Mouse (Mus musculus) forebrain, embryonic 14.5 days (tissue): ENCODE results near the gene Ltbp1. TPM values are rescaled to one million over a fixed set of nuclear protein-coding genes. Genes with fewer than 3 reads are reported as not detected.

Experiments
- ATAC-seq: fragments of 200-750 bp; cut with Nextera tagmentation; 2 replicates; pipeline ENCODE4 v1.8.0; 2017; ENCODE audit warnings: mild to moderate bottlenecking, moderate library complexity
- DNase-seq: peaks from one replicate; pipeline ENCODE4 v3.0.0-alpha.2; 2015; ENCODE audit warnings: low spot score
- H3K27ac ChIP-seq: fragments of 300-500 bp; sonication (generic); 2 replicates; pipeline ENCODE4 v1.5.1; 2014; ENCODE audit warnings: low read depth, mild to moderate bottlenecking, control low read depth, low read length, moderate library complexity
- H3K27me3 ChIP-seq: fragments of 300-500 bp; sonication (generic); replicated peaks from 2 replicates; pipeline ENCODE4 v1.6.1; 2014; ENCODE audit warnings: low read length, control low read depth, mixed read lengths; ENCODE audit not compliant: control insufficient read depth, insufficient read depth
- H3K36me3 ChIP-seq: fragments of 300-500 bp; sonication (generic); 2 replicates; pipeline ENCODE4 v1.6.1; 2014; ENCODE audit warnings: low read length, control low read depth; ENCODE audit not compliant: control insufficient read depth, insufficient read depth
- H3K4me1 ChIP-seq: fragments of 300-500 bp; sonication (generic); 2 replicates; pipeline ENCODE4 v1.6.1; 2014; ENCODE audit warnings: antibody characterized with exemption, low read length, control low read depth; ENCODE audit not compliant: control insufficient read depth, insufficient read depth
- H3K4me2 ChIP-seq: fragments of 300-500 bp; sonication (generic); 2 replicates; pipeline ENCODE4 v1.6.1; 2014; ENCODE audit warnings: mild to moderate bottlenecking, control low read depth, low read length
- H3K4me3 ChIP-seq: fragments of 300-500 bp; sonication (generic); 2 replicates; pipeline ENCODE4 v1.5.1; 2014; ENCODE audit warnings: low read depth, low read length, control low read depth
- H3K9ac ChIP-seq: fragments of 300-500 bp; sonication (generic); 2 replicates; pipeline ENCODE4 v1.6.1; 2014; ENCODE audit warnings: mild to moderate bottlenecking, low read length, control low read depth, moderate library complexity
- H3K9me3 ChIP-seq: fragments of 300-500 bp; sonication (generic); replicated peaks from 2 replicates; pipeline ENCODE4 v1.6.1; 2016; ENCODE audit warnings: low read length, control low read depth, mixed read lengths; ENCODE audit not compliant: control insufficient read depth
- WGBS: fragments of 180-500 bp; shearing (Covaris S2); extraction: QIAGEN DNeasy Blood & Tissue Kit; methylation state at CpG from one replicate; pipeline ENCODE4 v1.1.7; 2014; 5-methylcytosine and 5-hydroxymethylcytosine counted together
- polyA plus RNA-seq: library from polyadenylated mRNA; unstranded; fragments of >200 nt; fragmentation: Nextera tagmentation; extraction: Ambion mirVana; gene quantifications from 2 replicates; pipeline ENCODE4 v1.2.1, GENCODE M21; 2014

Gene Ltbp1
- polyA plus RNA-seq, 1 experiment from 2014 or later, result 4.5 TPM

DNA sequence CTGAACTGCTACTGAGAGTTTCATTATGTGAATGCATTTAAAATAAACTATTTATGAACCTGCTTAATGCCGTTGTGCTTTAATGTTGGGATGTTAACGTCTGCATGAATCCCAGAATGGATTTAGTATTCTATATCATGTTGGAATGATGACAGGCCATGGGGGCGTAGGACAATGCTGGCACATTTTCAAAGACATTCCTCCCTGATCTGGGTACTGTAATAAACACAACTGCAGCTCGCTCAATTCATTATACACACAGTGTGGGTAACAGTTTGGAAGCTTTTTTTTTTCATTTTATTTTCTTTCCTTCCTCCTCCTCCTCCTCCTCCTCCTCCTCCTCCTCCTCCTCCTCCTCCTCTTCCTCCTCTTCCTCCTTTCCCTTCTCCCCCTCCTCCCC, 82.9 kb downstream of the Ltbp1 start:
- no peak overlapping the region for H3K9ac ChIP-seq
- no peaks in the 10 kb centered on the region for H3K36me3 ChIP-seq
- H3K4me3 ChIP-seq, result no peak overlapping the region
- 72% methylated on average over 4 of the region's 4 CpGs for WGBS
- no peak overlapping the region for H3K4me2 ChIP-seq
- no peaks in the 10 kb centered on the region for H3K9me3 ChIP-seq
- no peaks in the 10 kb centered on the region for H3K27me3 ChIP-seq
- H3K4me1 ChIP-seq, result no peaks in the 10 kb centered on the region
- no peak overlapping the region for H3K27ac ChIP-seq
- no peak for DNase-seq
- no peak for ATAC-seq

DNA sequence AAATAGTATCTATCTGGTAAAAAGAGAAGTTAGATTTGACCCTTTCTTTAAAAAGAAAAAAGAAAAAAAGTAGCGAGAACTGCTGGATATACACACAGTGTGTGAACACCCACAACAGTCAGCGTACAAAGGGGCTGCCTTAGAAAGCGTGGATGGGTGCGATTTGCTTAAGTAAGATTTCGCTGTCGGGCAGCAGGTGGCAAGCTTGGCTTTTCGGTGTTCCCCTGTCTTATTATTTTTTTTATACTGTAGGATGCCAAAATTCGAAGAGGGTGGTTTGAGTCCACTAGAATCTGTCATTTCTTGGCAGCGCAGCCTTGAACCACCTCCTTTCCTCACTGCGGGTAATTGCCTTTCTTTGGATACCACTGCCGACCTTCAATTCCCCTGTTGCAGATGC, 83.4 kb downstream of the Ltbp1 start:
- Histone ChIP-seq H3K4me1 (no peaks in the 10 kb centered on the region), H3K9ac (no peak overlapping the region), H3K4me2 (no peak overlapping the region), H3K4me3 (no peak overlapping the region), H3K27ac (no peak overlapping the region), H3K36me3 (no peaks in the 10 kb centered on the region), H3K27me3 (no peaks in the 10 kb centered on the region), H3K9me3 (no peaks in the 10 kb centered on the region)
- 72% methylated on average over 11 of the region's 11 CpGs for WGBS
- DNase-seq (peak; percentile 60), ATAC-seq (peak; percentile 60; the same call in 1 of the 2 replicates)

DNA sequence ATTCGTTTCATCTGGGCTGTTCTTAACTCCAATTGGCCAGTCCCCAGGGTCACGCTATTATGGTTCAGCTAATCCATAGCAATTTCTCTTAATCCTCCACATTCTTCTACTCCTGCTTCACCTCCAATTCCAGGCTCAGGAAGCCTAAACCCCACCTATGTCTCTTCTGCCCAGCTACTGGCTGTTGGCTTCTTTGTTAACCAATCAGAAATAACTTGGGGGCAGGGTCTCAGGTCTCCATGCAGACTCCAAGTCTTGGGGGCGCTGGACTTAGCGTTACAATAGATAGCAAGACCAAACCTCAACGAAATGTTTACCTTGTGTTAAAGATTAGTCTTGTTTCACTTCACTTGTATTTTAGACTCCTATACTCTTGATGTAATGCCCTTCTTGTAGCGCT, 85.2 kb downstream of the Ltbp1 start:
- Histone ChIP-seq H3K36me3 (no peaks in the 10 kb centered on the region), H3K27ac (no peak overlapping the region), H3K4me1 (no peaks in the 10 kb centered on the region), H3K27me3 (no peaks in the 10 kb centered on the region), H3K9ac (no peak overlapping the region), H3K4me2 (no peak overlapping the region), H3K4me3 (no peak overlapping the region), H3K9me3 (no peaks in the 10 kb centered on the region)
- 79% methylated on average over 6 of the region's 6 CpGs for WGBS
- DNase-seq, result no peak
- no peak for ATAC-seq

DNA sequence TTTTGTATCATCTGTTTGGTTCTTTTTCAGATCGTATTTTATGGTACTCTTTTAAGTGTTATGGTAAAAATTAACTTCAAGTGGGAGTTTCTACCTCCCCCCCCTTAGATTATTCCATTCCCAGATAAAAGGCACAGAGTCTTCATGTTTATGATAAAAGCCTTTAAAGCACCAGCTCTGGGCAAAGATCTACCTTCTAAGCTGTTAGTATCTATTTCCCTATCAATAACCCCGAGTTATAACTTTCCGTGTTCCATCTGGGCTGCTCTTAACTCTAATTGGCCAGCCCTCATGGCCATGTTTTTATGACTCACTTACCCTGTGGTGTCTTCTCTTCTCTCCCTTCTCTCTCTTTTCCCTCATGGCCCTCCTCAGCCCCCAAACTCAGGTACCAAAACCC, 88.2 kb downstream of the Ltbp1 start:
- ATAC-seq (no peak), DNase-seq (no peak)
- Histone ChIP-seq H3K4me2 (no peak overlapping the region), H3K27ac (no peak overlapping the region), H3K9me3 (no peaks in the 10 kb centered on the region), H3K9ac (no peak overlapping the region), H3K4me3 (no peak overlapping the region), H3K4me1 (no peaks in the 10 kb centered on the region), H3K27me3 (no peaks in the 10 kb centered on the region), H3K36me3 (no peaks in the 10 kb centered on the region)
- 95% methylated on average over 3 of the region's 3 CpGs for WGBS

DNA sequence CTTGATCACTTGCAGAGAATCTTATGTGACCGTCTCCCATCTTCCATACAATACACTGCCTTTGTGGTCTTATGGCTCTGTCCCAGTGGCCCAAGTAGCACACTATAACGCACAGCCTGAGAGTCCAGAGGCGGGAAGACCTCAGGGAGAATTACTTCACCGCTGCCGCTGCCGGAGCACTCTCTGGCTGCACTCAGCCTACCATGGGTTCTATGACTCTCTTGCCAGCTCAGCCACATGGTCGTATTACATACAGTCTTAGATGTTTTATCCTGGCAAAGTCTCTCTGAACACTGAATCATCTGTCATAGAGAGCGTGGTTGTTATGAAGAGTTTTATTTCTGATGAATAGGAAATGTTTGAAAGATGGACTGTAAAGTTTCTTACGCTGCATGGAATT, 89.2 kb downstream of the Ltbp1 start:
- ATAC-seq, result no peak
- H3K9me3 ChIP-seq, result no peaks in the 10 kb centered on the region
- 91% methylated on average over 9 of the region's 9 CpGs for WGBS

DNA sequence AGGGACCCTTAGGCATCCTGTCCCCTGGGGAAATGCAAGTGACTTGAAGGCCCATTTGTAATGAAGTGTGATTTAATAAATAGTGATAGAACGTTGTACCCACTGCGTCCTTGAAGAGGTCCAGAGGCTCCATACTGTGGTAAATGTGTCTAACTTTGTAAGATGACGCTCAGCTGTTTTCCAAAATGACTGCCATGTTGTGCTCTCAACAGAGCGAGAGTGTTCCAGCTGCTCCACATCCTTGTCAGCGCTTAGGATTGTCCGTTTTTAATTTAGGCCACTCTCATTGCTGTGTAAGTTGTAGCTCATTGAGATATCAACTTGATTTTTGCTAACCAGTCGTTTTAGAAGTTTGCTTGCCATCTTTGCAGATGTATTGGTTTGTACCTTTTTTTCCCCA, 91.4 kb downstream of the Ltbp1 start:
- Histone ChIP-seq H3K9ac (no peak overlapping the region), H3K4me1 (no peaks in the 10 kb centered on the region), H3K36me3 (no peaks in the 10 kb centered on the region), H3K4me2 (no peak overlapping the region), H3K9me3 (no peaks in the 10 kb centered on the region), H3K27me3 (no peaks in the 10 kb centered on the region), H3K27ac (no peak overlapping the region), H3K4me3 (no peak overlapping the region)
- WGBS, result 76% methylated on average over 7 of the region's 7 CpGs
- ATAC-seq, result no peak
- DNase-seq, result no peak

More for the DNA sequence above, 89.2 kb downstream of the Ltbp1 start:
- DNase-seq, result no peak
- H3K9ac ChIP-seq, result no peak overlapping the region
- no peak overlapping the region for H3K4me2 ChIP-seq
- H3K27ac ChIP-seq, result no peak overlapping the region
- H3K4me1 ChIP-seq, result no peaks in the 10 kb centered on the region
- no peak overlapping the region for H3K4me3 ChIP-seq
- no peaks in the 10 kb centered on the region for H3K27me3 ChIP-seq
- H3K36me3 ChIP-seq, result no peaks in the 10 kb centered on the region

DNA sequence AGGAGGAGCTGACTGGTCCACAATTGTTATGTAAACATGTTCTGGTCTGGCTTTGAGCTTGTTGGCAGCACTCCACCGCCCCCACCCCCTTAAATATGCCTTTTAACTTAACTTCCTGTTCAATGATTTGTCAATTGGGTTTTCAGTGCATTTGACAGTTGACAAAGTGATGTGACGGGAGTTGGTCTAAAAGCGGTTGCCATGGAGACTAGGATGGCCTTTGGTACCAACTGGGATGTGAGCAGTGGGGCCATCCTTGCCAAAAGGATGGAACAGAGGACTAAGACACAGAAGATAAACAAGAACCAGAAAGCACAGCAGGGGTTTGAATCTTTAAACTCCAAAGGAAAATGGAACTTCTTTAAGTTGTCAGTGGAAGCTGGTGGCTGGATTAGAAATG, 92.0 kb downstream of the Ltbp1 start:
- DNase-seq (no peak), ATAC-seq (no peak)
- Histone ChIP-seq H3K4me2 (no peak overlapping the region), H3K27me3 (no peaks in the 10 kb centered on the region), H3K36me3 (no peaks in the 10 kb centered on the region), H3K4me1 (no peaks in the 10 kb centered on the region), H3K4me3 (no peak overlapping the region), H3K9me3 (no peaks in the 10 kb centered on the region), H3K27ac (no peak overlapping the region), H3K9ac (no peak overlapping the region)
- WGBS, result 38% methylated on average over 3 of the region's 3 CpGs

DNA sequence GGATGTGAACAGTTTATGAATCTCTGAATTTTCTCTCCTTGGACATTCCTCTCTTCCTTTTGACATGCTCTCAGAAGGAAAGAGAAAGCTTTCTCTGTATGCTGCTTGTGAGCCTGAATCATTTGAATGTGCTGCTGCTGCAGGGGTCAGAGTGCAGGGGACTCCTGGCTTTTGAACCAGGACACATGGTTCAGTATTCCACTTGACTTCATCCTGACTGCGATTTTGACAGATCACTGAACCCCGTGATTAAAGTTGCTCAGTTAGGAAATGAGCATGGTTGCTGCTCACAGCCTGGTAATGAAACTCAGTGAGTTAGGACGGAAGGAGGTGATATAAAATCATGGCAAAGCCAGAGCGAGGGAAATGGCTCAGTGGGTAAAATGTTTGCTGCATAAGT, 95.8 kb downstream of the Ltbp1 start:
- no peak overlapping the region for H3K27ac ChIP-seq
- H3K9ac ChIP-seq, result no peak overlapping the region
- no peaks in the 10 kb centered on the region for H3K36me3 ChIP-seq
- H3K9me3 ChIP-seq, result no peaks in the 10 kb centered on the region
- ATAC-seq (no peak), DNase-seq (no peak)
- no peaks in the 10 kb centered on the region for H3K4me1 ChIP-seq
- no peak overlapping the region for H3K4me3 ChIP-seq
- no peak overlapping the region for H3K4me2 ChIP-seq
- no peaks in the 10 kb centered on the region for H3K27me3 ChIP-seq
- 64% methylated on average over 4 of the region's 4 CpGs for WGBS

DNA sequence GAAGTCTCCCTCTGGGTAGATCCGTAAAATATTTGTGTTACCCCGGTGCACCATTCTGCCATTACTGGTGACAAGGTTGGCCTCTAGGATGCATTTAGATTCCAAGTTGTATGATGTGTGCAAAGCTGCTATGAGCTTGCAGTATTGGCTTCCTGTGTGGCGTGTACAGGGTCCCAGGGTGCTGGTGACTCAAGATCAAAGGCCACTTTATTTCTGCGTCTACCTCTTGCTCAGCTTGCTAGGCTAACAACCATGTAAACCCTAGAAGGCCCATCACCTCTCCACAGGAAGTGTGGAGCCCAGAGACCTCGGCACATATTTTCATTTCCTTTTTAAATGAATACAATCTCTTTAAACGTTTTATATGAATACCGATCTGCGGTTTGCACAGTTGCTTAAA, 96.6 kb downstream of the Ltbp1 start:
- Histone ChIP-seq H3K9ac (no peak overlapping the region), H3K36me3 (no peaks in the 10 kb centered on the region), H3K27me3 (no peaks in the 10 kb centered on the region), H3K4me1 (no peaks in the 10 kb centered on the region; the same call in 1 of the 2 replicates), H3K4me2 (no peak overlapping the region), H3K4me3 (no peak overlapping the region), H3K27ac (no peak overlapping the region), H3K9me3 (no peaks in the 10 kb centered on the region)
- 94% methylated on average over 8 of the region's 8 CpGs for WGBS
- ATAC-seq (no peak), DNase-seq (no peak)
